In the genomic region with DNA sequence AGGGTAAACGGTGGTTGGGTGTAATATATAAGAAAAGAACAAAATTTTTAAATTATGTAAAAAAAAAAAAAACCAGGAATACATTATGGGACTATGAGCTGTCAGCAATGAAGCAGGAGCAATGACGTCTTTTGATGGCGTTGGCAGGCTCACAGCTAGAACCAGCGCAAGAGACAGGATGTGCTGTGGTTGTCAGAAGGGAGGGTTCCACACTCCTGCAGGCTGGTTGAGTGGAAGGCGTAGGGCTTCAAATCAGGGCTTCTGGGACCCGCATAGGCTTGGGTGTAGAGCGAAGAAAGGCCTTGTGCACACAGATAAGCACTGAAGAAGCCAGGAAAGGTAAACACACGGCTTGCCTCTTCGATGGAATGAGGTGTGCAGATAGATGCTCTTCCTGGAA, we compare ENCODE assay signal across 18 mouse cellular contexts. TPM values are rescaled to one million over a fixed set of nuclear protein-coding genes. Genes with fewer than 3 reads are reported as not detected.
"Had no signal": no experiment of that assay in that cellular context is flagged by ENCODE, and none has a peak within 500 bp of the region (broad histone marks: within the 10 kb centered on the region; RNA-seq: fewer than 3 reads in every experiment).

No protein-coding gene starts in this region.

- H3K27me3 ChIP-seq: liver, embryonic 15.5 days; midbrain, embryonic 12.5 days; neural tube, embryonic 15.5 days had no signal

- ATAC-seq: midbrain, embryonic 16.5 days had no signal

- DNase-seq: kidney, adult 11 months; kidney, adult 9 months; kidney, postnatal 36 days; lung, embryonic 14.5 days; lung, postnatal 10 days; right cerebral cortex, adult 18-20 months; right cerebral cortex, postnatal 25 days had no signal

- H3K36me3 ChIP-seq: limb, embryonic 10.5 days; liver, embryonic 15.5 days; midbrain, embryonic 12.5 days; neural tube, embryonic 15.5 days had no signal

RNA-seq across cellular contexts. Expression of gene Pdcd1lg2, which starts 56.1 kb away (rescaled TPM):
- total RNA-seq: layer of hippocampus, adult 18-20 months; megakaryocyte-erythroid progenitor cell, adult 5-6 weeks had no signal
- polyA plus RNA-seq: kidney, postnatal 0 days; limb, embryonic 10.5 days; limb, embryonic 14.5 days; liver, embryonic 11.5 days; liver, embryonic 15.5 days; lung, embryonic 14.5 days; midbrain, embryonic 12.5 days; midbrain, embryonic 16.5 days; neural tube, embryonic 11.5 days had no signal
